Mouse (Mus musculus) CD4-positive, CD25-positive, alpha-beta regulatory T cell, adult 2 months (primary cell): ENCODE measurements around the gene Ddx43.
"Not testable (repeated sequence)": the region's sequence is repeated elsewhere in the genome, so short reads cannot be mapped to it uniquely, and the experiment has no call there.

Experiments used
- DNase-seq: peaks from one replicate; pipeline ENCODE4 v3.0.0-alpha.2; 2012; ENCODE audit warnings: low read depth, low spot score

Gene Ddx43

GRCm38 (mm10) chr9:78395630-78396351 lies at the start of gene Ddx43:
Gene Ddx43 (plus strand): TSS chr9:78395777.
- DNase-seq = peak; percentile 85

GRCm38 (mm10) chr9:78347004-78347403 lies 48.6 kb upstream of the Ddx43 start:
- no peak for DNase-seq

- DNase-seq = not testable (repeated sequence)
Observed at GRCm38 (mm10) chr9:78348206-78349004, 47.2 kb upstream of the Ddx43 start.

GRCm38 (mm10) chr9:78349141-78349540 lies 46.4 kb upstream of the Ddx43 start:
- not testable (repeated sequence) for DNase-seq

GRCm38 (mm10) chr9:78350007-78350406 lies 45.6 kb upstream of the Ddx43 start:
- DNase-seq = not testable (repeated sequence)

GRCm38 (mm10) chr9:78351504-78352220 lies 43.9 kb upstream of the Ddx43 start:
- DNase-seq = no peak

GRCm38 (mm10) chr9:78354665-78355578 lies 40.7 kb upstream of the Ddx43 start:
- no peak for DNase-seq

GRCm38 (mm10) chr9:78355611-78356010 lies 40.0 kb upstream of the Ddx43 start, which contains the start of gene Gsta2:
Gene Gsta2 (minus strand): TSS chr9:78355788.
- DNase-seq = no peak

- DNase-seq = peak; percentile 76
Observed at GRCm38 (mm10) chr9:78358053-78358452, 37.5 kb upstream of the Ddx43 start.

- DNase-seq = no peak
Observed at GRCm38 (mm10) chr9:78359750-78360483, 35.7 kb upstream of the Ddx43 start.

GRCm38 (mm10) chr9:78360484-78360872 lies 35.1 kb upstream of the Ddx43 start:
- no peak for DNase-seq

GRCm38 (mm10) chr9:78363374-78363773 lies 32.2 kb upstream of the Ddx43 start:
- DNase-seq = no peak

- DNase-seq = no peak
Observed at GRCm38 (mm10) chr9:78364701-78365100, 30.9 kb upstream of the Ddx43 start.

- DNase-seq = no peak
Observed at GRCm38 (mm10) chr9:78365850-78366544, 29.6 kb upstream of the Ddx43 start.

- not testable (repeated sequence) for DNase-seq
Observed at GRCm38 (mm10) chr9:78367959-78368358, 27.6 kb upstream of the Ddx43 start, which contains the start of gene Dppa5a. Gene Dppa5a (minus strand): TSS chr9:78368177.

GRCm38 (mm10) chr9:78368671-78369293 lies 26.8 kb upstream of the Ddx43 start:
- no peak for DNase-seq

GRCm38 (mm10) chr9:78369349-78369748 lies 26.2 kb upstream of the Ddx43 start:
- no peak for DNase-seq

GRCm38 (mm10) chr9:78369786-78370185 lies 25.8 kb upstream of the Ddx43 start:
- no peak for DNase-seq

- DNase-seq = no peak
Observed at GRCm38 (mm10) chr9:78371441-78371840, 24.1 kb upstream of the Ddx43 start.
